ENCODE assay signal across 8 mouse cellular contexts in the genomic region with DNA sequence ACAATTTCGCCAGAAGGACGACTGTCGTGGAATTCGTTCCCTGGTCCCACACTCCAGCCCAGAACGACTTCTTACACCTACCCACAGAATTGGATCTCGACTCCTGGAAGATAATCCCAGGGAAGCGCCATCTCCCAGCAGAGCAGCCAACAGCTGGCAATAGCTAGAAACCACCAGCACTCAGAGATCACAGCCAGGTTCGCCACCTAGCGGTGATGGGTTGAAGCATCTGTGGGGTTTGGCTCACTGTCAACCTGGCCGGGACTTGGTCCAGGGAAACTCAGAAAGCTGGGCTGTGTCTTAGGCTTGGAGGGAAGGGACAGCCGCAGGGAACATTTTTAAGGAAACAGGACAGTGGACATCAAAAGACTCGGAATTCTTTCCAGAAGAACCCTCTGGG. TPM values are rescaled to one million over a fixed set of nuclear protein-coding genes. Genes with fewer than 3 reads are reported as not detected.
DNase-seq lines count a peak whose midpoint lies in the region; ATAC-seq and TF ChIP-seq lines count a peak whose summit lies in the region.

No protein-coding gene starts in this region.

- H3K9me3 ChIP-seq in heart, embryonic 13.5 days = no peaks in the 10 kb centered on the region
- no peaks in the 10 kb centered on the region for H3K9me3 ChIP-seq in liver, embryonic 11.5 days (ENCODE audit: control insufficient read depth, low read length)

- 0 out of 2 replicates have a peak, but pooled peaks cover 4% of the 10 kb centered on the region for H3K4me1 ChIP-seq in heart, embryonic 13.5 days
- no peaks in the 10 kb centered on the region; the same call in 1 of the 2 replicates for H3K4me1 ChIP-seq in liver, embryonic 11.5 days (replicated peaks; ENCODE audit: control insufficient read depth, insufficient read depth, low read length)

- H3K4me3 ChIP-seq in heart, embryonic 13.5 days = no peak overlapping the region
- no peak overlapping the region for H3K4me3 ChIP-seq in liver, embryonic 11.5 days (ENCODE audit: low read depth, low read length)

- H3K9ac ChIP-seq in heart, embryonic 13.5 days = no peak overlapping the region
- H3K9ac ChIP-seq in liver, embryonic 11.5 days (ENCODE audit: low read depth, low read length) = no peak overlapping the region

- H3K27ac ChIP-seq in heart, embryonic 13.5 days (replicated peaks) = no peak overlapping the region
- no peak overlapping the region for H3K27ac ChIP-seq in liver, embryonic 11.5 days (ENCODE audit: low read depth, low read length)

- DNase-seq in B cell, adult 2 months = peak; percentile 78
- DNase-seq in brain, embryonic 14.5 days (ENCODE audit: low read depth) = peak; percentile 93
- peak; percentile 96 for DNase-seq in kidney, postnatal 10 days
- DNase-seq in liver, embryonic 11.5 days (ENCODE audit: low spot score) = peak; percentile 65
- DNase-seq in naive thymus-derived CD4-positive, alpha-beta T cell, adult 2 months (ENCODE audit: low read depth) = peak; percentile 63
- peak; percentile 68 for DNase-seq in splenic B cell, adult 2 months (ENCODE audit: low read depth, low spot score)

- H3K27me3 ChIP-seq in heart, embryonic 13.5 days (replicated peaks) = peaks cover 20% of the 10 kb centered on the region
- H3K27me3 ChIP-seq in liver, embryonic 11.5 days (replicated peaks; ENCODE audit: control insufficient read depth, insufficient read depth, low read length) = peaks cover 5% of the 10 kb centered on the region; the same call in 1 of the 2 replicates
- H3K27me3 ChIP-seq in splenic B cell, adult 2 months (ENCODE audit: control insufficient read depth, insufficient read depth, low read length, poor library complexity, severe bottlenecking) = no peaks in the 10 kb centered on the region

- peak overlapping the region; percentile 37 for H3K4me2 ChIP-seq in heart, embryonic 13.5 days
- peak overlapping the region; percentile 36; the same call in 1 of the 2 replicates for H3K4me2 ChIP-seq in liver, embryonic 11.5 days

- no peaks in the 10 kb centered on the region for H3K36me3 ChIP-seq in heart, embryonic 13.5 days
- H3K36me3 ChIP-seq in liver, embryonic 11.5 days (ENCODE audit: control insufficient read depth, insufficient read depth, low read length) = no peaks in the 10 kb centered on the region
- no peaks in the 10 kb centered on the region for H3K36me3 ChIP-seq in splenic B cell, adult 2 months (ENCODE audit: control insufficient read depth, insufficient read depth, low read length, poor library complexity, severe bottlenecking)

- TF ChIP-seq CTCF in brain, embryonic 14.5 days (IDR thresholded peaks at IDR 0.05; ENCODE audit: borderline replicate concordance, extremely low read depth, insufficient read depth, insufficient read length) = peak; percentile 97

- WGBS in heart, embryonic 13.5 days = 3% methylated on average over 12 of the region's 12 CpGs
- 5% methylated on average over 12 of the region's 12 CpGs for WGBS in liver, embryonic 11.5 days

- TF ChIP-seq POLR2A in brain, embryonic 14.5 days (IDR thresholded peaks at IDR 0.05; ENCODE audit: borderline replicate concordance, extremely low read depth, insufficient read depth, insufficient read length, poor library complexity, severe bottlenecking) = no peak

- peak; percentile 89 for ATAC-seq in erythroid progenitor cell, adult 5-6 weeks (replicated peaks; ENCODE audit: low FRiP score, poor library complexity, severe bottlenecking)
- ATAC-seq in heart, embryonic 13.5 days (ENCODE audit: extremely low read depth, insufficient number of reproducible peaks, low FRiP score, low TSS enrichment) = no peak
- peak; percentile 70 for ATAC-seq in liver, embryonic 11.5 days (replicated peaks; ENCODE audit: low FRiP score)

RNA-seq across cellular contexts. Expression of a gene that starts 19.3 kb away (rescaled TPM):
- polyA plus RNA-seq in brain, embryonic 14.5 days (2012; rRNA removed) = 2.3 and 2.7 TPM in 2 replicates
- total RNA-seq in erythroid progenitor cell, adult 5-6 weeks (2015; ENCODE audit: low replicate concordance) = 1.8 TPM in 1 of 2 replicates, not detected in the other
- total RNA-seq in erythroid progenitor cell, adult 5-6 weeks (2017; ENCODE audit: low replicate concordance) = not detected in 2 replicates
- 2.1 and 2.5 TPM in 2 replicates for polyA plus RNA-seq in heart, embryonic 13.5 days (2015; fragmentation: Nextera tagmentation; extraction: Ambion mirVana)
- 4.9 and 5.6 TPM in 2 replicates for polyA plus RNA-seq in liver, embryonic 11.5 days (2014; fragmentation: Nextera tagmentation; extraction: Ambion mirVana)

RNA-seq across cellular contexts. Expression of a gene that starts 32.9 kb away (rescaled TPM):
- 147 and 167 TPM in 2 replicates for polyA plus RNA-seq in brain, embryonic 14.5 days (2012; rRNA removed)
- 265 and 296 TPM in 2 replicates for total RNA-seq in erythroid progenitor cell, adult 5-6 weeks (2015; ENCODE audit: low replicate concordance)
- total RNA-seq in erythroid progenitor cell, adult 5-6 weeks (2017; ENCODE audit: low replicate concordance) = 240 and 253 TPM in 2 replicates
- 389 and 441 TPM in 2 replicates for polyA plus RNA-seq in heart, embryonic 13.5 days (2015; fragmentation: Nextera tagmentation; extraction: Ambion mirVana)
- polyA plus RNA-seq in liver, embryonic 11.5 days (2014; fragmentation: Nextera tagmentation; extraction: Ambion mirVana) = 623 and 628 TPM in 2 replicates
